Mouse (Mus musculus) midbrain, embryonic 12.5 days (tissue): ENCODE measurements around the gene Ramp3. TPM values are rescaled to one million over a fixed set of nuclear protein-coding genes. Genes with fewer than 3 reads are reported as not detected.

Experiments
- ATAC-seq: fragments of 200-750 bp; cut with Nextera tagmentation; 2 replicates; pipeline ENCODE4 v1.8.0; 2017; ENCODE audit warnings: low read depth, moderate TSS enrichment, moderate library complexity; ENCODE audit not compliant: low FRiP score
- H3K27ac ChIP-seq: fragments of 300-500 bp; sonication (generic); replicated peaks from 2 replicates; pipeline ENCODE4 v1.5.1; 2016; ENCODE audit warnings: mild to moderate bottlenecking
- H3K27me3 ChIP-seq: fragments of 300-500 bp; sonication (generic); 2 replicates; pipeline ENCODE4 v1.6.1; 2016; ENCODE audit warnings: mild to moderate bottlenecking
- H3K36me3 ChIP-seq: fragments of 300-500 bp; sonication (generic); 2 replicates; pipeline ENCODE4 v1.6.1; 2016
- H3K4me1 ChIP-seq: fragments of 300-500 bp; sonication (generic); 2 replicates; pipeline ENCODE4 v1.6.1; 2016
- H3K4me2 ChIP-seq: fragments of 300-500 bp; sonication (generic); replicated peaks from 2 replicates; pipeline ENCODE4 v1.6.1; 2016; ENCODE audit warnings: mild to moderate bottlenecking, moderate library complexity
- H3K4me3 ChIP-seq: fragments of 300-500 bp; sonication (generic); 2 replicates; pipeline ENCODE4 v1.5.1; 2016; ENCODE audit warnings: mild to moderate bottlenecking
- H3K9ac ChIP-seq: fragments of 300-500 bp; sonication (generic); replicated peaks from 2 replicates; pipeline ENCODE4 v1.6.1; 2016; ENCODE audit warnings: mild to moderate bottlenecking, moderate library complexity
- H3K9me3 ChIP-seq: fragments of 300-500 bp; sonication (generic); 2 replicates; pipeline ENCODE4 v1.6.1; 2016; ENCODE audit warnings: mild to moderate bottlenecking
- WGBS: fragments of 180-500 bp; shearing (Covaris S2); methylation state at CpG from one replicate; pipeline ENCODE4 v1.1.7; 2016; 5-methylcytosine and 5-hydroxymethylcytosine counted together
- polyA plus RNA-seq: library from polyadenylated mRNA; unstranded; fragments of >200 nt; fragmentation: Nextera tagmentation; extraction: Ambion mirVana; gene quantifications from 2 replicates; pipeline ENCODE4 v1.2.1, GENCODE M21; 2016

Ramp3 gene
- polyA plus RNA-seq, 1 experiment from 2014 or later: 6.3 TPM

- H3K4me3 ChIP-seq: no peak overlapping the region
- H3K4me1 ChIP-seq: no peaks in the 10 kb centered on the region
- H3K4me2 ChIP-seq: no peak overlapping the region
- H3K9ac ChIP-seq: no peak overlapping the region
- 84% methylated on average over 3 of the region's 3 CpGs for WGBS
- H3K9me3 ChIP-seq: no peaks in the 10 kb centered on the region
- H3K27me3 ChIP-seq: no peaks in the 10 kb centered on the region
- ATAC-seq: no peak
- no peak overlapping the region for H3K27ac ChIP-seq
- no peaks in the 10 kb centered on the region for H3K36me3 ChIP-seq
Observed at GRCm38 (mm10) chr11:6702258-6702657, 43.9 kb downstream of the Ramp3 start.

GRCm38 (mm10) chr11:6704851-6705250, 46.5 kb downstream of the Ramp3 start:
- Histone ChIP-seq H3K9ac (no peak overlapping the region), H3K4me1 (no peaks in the 10 kb centered on the region), H3K4me3 (no peak overlapping the region), H3K4me2 (no peak overlapping the region), H3K27ac (no peak overlapping the region), H3K36me3 (no peaks in the 10 kb centered on the region), H3K27me3 (no peaks in the 10 kb centered on the region), H3K9me3 (0 out of 2 replicates have a peak, but pooled peaks cover 5% of the 10 kb centered on the region)
- ATAC-seq: no peak
- WGBS: 84% methylated on average over 6 of the region's 6 CpGs

GRCm38 (mm10) chr11:6705516-6705915, 47.2 kb downstream of the Ramp3 start:
- no peak for ATAC-seq
- Histone ChIP-seq H3K27me3 (no peaks in the 10 kb centered on the region), H3K4me1 (no peaks in the 10 kb centered on the region), H3K9ac (no peak overlapping the region), H3K27ac (no peak overlapping the region), H3K4me3 (no peak overlapping the region), H3K4me2 (no peak overlapping the region), H3K9me3 (0 out of 2 replicates have a peak, but pooled peaks cover 5% of the 10 kb centered on the region), H3K36me3 (no peaks in the 10 kb centered on the region)
- 76% methylated on average over 5 of the region's 5 CpGs for WGBS

GRCm38 (mm10) chr11:6706796-6707195, 48.5 kb downstream of the Ramp3 start:
- H3K9ac ChIP-seq: no peak overlapping the region
- ATAC-seq: no peak
- H3K4me3 ChIP-seq: no peak overlapping the region
- no peaks in the 10 kb centered on the region for H3K4me1 ChIP-seq
- H3K27me3 ChIP-seq: no peaks in the 10 kb centered on the region
- no peaks in the 10 kb centered on the region for H3K36me3 ChIP-seq
- no peak overlapping the region for H3K27ac ChIP-seq
- WGBS: 97% methylated on average over 13 of the region's 13 CpGs
- H3K4me2 ChIP-seq: no peak overlapping the region
- 0 out of 2 replicates have a peak, but pooled peaks cover 5% of the 10 kb centered on the region for H3K9me3 ChIP-seq

GRCm38 (mm10) chr11:6708437-6708836, 50.1 kb downstream of the Ramp3 start:
- no peak overlapping the region for H3K27ac ChIP-seq
- H3K9me3 ChIP-seq: 0 out of 2 replicates have a peak, but pooled peaks cover 5% of the 10 kb centered on the region
- no peak overlapping the region for H3K4me2 ChIP-seq
- no peak overlapping the region for H3K9ac ChIP-seq
- no peaks in the 10 kb centered on the region for H3K27me3 ChIP-seq
- no peak overlapping the region for H3K4me3 ChIP-seq
- H3K36me3 ChIP-seq: no peaks in the 10 kb centered on the region
- no peaks in the 10 kb centered on the region for H3K4me1 ChIP-seq
- WGBS: 94% methylated on average over 7 of the region's 7 CpGs
- ATAC-seq: no peak

GRCm38 (mm10) chr11:6710409-6710808, 52.1 kb downstream of the Ramp3 start:
- Histone ChIP-seq H3K36me3 (no peaks in the 10 kb centered on the region), H3K4me1 (no peaks in the 10 kb centered on the region), H3K4me3 (no peak overlapping the region), H3K27ac (no peak overlapping the region), H3K4me2 (no peak overlapping the region), H3K27me3 (no peaks in the 10 kb centered on the region), H3K9ac (no peak overlapping the region), H3K9me3 (0 out of 2 replicates have a peak, but pooled peaks cover 5% of the 10 kb centered on the region)
- 78% methylated on average over 2 of the region's 2 CpGs for WGBS
- no peak for ATAC-seq

GRCm38 (mm10) chr11:6720746-6721145, 62.4 kb downstream of the Ramp3 start:
- ATAC-seq: no peak

GRCm38 (mm10) chr11:6726921-6727320, 68.6 kb downstream of the Ramp3 start:
- Histone ChIP-seq H3K4me3 (no peak overlapping the region), H3K36me3 (no peaks in the 10 kb centered on the region), H3K9ac (no peak overlapping the region), H3K27me3 (no peaks in the 10 kb centered on the region), H3K4me2 (no peak overlapping the region), H3K4me1 (no peaks in the 10 kb centered on the region), H3K9me3 (no peaks in the 10 kb centered on the region), H3K27ac (no peak overlapping the region)
- 93% methylated on average over 5 of the region's 5 CpGs for WGBS
- ATAC-seq: no peak

More at GRCm38 (mm10) chr11:6720746-6721145, 62.4 kb downstream of the Ramp3 start:
- no peak overlapping the region for H3K4me3 ChIP-seq
- H3K27me3 ChIP-seq: no peaks in the 10 kb centered on the region
- H3K27ac ChIP-seq: no peak overlapping the region
- no peaks in the 10 kb centered on the region for H3K36me3 ChIP-seq
- no peaks in the 10 kb centered on the region for H3K4me1 ChIP-seq
- no peak overlapping the region for H3K9ac ChIP-seq
- WGBS: 93% methylated on average over 5 of the region's 5 CpGs
- no peak overlapping the region for H3K4me2 ChIP-seq
- no peaks in the 10 kb centered on the region for H3K9me3 ChIP-seq

Other genes starting within 250 kb of the Ramp3 start
- 4,523 and 4,594 TPM in 2 replicates for gene Ppia, start 243.1 kb upstream of the Ramp3 start, polyA plus RNA-seq
- 831 and 843 TPM in 2 replicates for gene H2afv, start 214.1 kb upstream of the Ramp3 start, polyA plus RNA-seq
- 16.8 and 17.0 TPM in 2 replicates for gene Purb, start 182.6 kb upstream of the Ramp3 start, polyA plus RNA-seq
- gene Myo1g, start 137.6 kb upstream of the Ramp3 start, polyA plus RNA-seq: 0.31 and 0.47 TPM in 2 replicates
- 87.5 and 88.6 TPM in 2 replicates for gene Ccm2, start 111.6 kb upstream of the Ramp3 start, polyA plus RNA-seq
- 83.4 and 88.5 TPM in 2 replicates for gene Nacad, start 52.5 kb upstream of the Ramp3 start, polyA plus RNA-seq
- 42.9 and 46.1 TPM in 2 replicates for gene Tbrg4, start 32.5 kb upstream of the Ramp3 start, polyA plus RNA-seq
- gene Wap, start 19.9 kb upstream of the Ramp3 start, polyA plus RNA-seq: not detected in 2 replicates
- not detected in 2 replicates for gene Gm11983, start 179.1 kb downstream of the Ramp3 start, polyA plus RNA-seq